Mouse (Mus musculus) retina, adult 2 months (tissue): Measurements from ENCODE around the gene Jun.

Source experiments
- DNase-seq: peaks from one replicate; pipeline ENCODE4 v3.0.0-alpha.2; 2012; ENCODE audit warnings: low read depth, low spot score

Jun gene

GRCm38 (mm10) chr4:95073214-95073750, 21.3 kb upstream of the Jun start:
- no peak for DNase-seq

DNA sequence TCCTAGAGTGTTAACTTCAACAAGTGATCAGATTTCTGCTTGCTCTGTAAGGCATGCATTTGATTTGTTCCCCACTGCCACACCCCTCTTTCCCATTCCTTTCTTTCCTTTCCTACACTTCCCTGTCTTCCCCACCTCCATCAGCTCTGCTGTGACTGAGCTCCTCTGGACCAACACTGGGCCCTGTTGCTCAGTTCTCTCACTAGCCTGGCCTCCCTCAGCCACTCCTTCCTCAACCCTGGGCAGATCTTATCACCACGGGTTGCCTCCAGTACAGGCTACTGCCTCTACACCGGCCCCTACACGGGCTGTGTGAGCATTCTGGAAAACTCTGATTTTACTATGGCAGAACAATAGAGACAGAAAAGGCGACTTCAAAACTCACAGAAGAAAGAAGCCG, 18.4 kb upstream of the Jun start:
- DNase-seq, result no peak

DNA sequence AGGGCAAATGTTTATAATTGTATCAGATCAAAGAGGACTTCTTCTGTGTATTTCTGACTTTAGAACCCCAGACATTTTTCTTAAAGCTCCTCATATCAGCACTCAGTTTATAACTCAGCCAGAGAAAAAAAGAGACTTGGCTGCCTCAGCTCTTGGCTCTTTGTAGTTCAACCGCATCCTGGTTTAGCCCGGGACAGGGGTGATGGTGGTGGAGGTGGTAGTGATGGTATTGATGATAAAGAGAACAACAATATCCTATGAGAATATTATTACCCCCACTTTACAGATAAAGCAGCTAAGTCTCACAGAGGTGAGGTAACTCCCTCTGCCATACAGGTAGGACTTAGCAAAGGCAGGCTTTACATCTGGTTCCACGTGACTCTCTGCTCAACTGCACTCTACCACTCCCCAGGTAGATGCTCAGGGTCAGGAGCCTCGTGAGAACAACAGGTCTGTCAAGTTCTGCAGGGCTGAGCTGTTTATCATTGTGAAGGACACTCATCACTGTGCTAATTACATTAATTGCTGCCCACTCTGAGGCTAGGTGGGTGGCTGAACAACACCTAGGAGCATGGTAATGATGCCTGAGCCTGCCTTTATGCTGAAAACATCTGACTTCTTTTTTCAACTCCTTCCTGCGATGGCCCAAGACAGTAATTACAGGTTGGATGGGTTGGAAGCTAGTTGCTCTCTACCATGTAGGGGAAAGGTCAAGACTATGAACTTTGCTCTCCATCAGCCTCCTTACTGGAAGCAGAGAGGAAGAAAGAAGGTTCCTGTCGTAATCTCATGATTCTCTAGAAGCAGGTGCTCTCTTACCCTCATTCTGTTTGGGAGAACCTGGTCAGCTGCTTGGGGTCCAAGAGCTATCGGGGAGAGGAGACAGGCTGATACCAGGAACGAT, 16.3 kb upstream of the Jun start:
- no peak for DNase-seq

DNA sequence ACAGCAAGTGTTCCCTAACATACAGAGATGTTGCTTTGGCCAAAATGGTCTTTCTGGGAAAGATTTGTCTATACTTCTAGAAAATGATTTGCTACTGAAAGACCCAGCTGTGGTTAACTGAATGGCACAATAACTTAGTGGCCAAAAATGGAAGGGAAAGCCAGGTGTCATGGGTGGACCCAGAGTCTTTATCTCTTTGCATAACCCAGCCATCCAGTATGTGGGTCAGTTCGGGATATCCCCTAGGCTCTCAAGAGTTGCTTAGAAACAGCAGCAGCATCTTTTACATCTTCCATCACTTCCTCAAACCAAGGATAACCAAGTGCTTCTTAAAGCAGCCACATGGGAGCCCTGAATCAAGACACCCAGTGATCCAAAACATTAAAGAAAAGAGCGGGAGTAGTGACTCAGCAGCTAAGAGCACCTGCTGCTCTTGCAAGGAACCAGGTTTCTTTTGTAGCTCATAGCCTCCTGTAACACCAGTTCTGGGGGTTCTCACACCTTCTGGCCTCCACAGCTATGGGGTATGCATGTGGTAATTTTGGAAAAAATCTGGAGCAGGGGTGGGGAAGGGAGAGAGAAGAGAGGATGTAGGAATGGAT, 11.7 kb upstream of the Jun start:
- DNase-seq, result no peak

DNA sequence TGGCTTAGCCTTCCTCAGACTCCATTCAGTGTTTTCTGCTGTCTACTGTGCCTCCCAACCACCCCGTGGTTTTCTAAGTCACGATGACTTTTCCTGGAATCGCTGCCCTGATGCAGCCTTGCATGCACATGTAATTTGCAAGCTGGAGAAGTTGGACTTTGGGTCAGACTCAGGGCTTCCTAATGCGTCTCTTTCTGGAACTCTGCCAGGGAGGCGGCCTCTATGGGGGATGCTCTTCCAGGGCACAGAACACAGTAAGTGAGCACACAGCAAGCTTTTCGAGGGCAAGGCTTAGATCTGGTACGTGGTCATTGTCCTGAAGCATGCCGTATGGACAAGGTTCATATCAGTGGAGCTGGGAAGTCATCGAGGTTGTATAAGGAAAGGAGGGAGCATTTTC, 10.9 kb upstream of the Jun start:
- DNase-seq, result no peak

- DNase-seq, result no peak
These were observed 5.2 kb upstream of the Jun start for GRCm38 (mm10) chr4:95057264-95057663.

DNA sequence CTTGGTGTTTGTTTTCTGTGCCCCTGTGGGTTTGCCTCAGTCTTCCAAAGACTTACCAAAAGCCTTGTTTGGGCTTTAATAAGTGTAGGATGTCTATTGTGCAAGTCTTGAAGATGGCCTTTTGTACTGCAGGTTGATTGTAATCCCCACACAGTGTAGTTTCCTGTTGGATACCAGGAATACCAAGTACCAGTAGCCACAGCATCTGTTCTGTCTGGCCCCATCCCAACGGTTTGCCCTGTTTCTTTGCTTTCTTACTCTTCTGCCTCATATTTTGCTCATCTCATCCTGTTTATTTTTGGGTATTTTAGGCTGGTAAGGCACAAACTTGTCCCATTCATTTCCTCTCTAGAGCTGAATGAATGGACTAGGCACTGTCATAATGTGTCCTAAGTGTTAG, 3.3 kb upstream of the Jun start:
- DNase-seq, result no peak

GRCm38 (mm10) chr4:95054336-95054735, 2.3 kb upstream of the Jun start:
- no peak for DNase-seq

DNA sequence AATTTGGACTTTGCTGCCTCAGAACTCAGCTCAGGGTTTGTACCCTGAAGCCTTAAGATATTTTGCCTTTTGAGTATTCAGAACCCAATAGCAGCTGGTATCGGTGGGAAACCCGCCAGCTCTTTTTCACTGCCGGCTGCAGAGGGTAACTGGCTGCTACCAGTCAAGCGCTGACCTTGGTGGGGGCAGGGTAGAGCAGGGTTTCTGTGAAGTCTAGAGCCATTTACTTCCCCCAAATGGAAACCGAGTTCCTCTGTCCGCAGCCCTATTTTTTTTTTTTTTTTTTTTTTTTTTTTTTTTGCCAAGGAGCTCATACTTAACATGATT, 1.7 kb upstream of the Jun start:
- DNase-seq, result no peak

GRCm38 (mm10) chr4:95053041-95053790, 1.2 kb upstream of the Jun start:
- peak; percentile 65 for DNase-seq

DNA sequence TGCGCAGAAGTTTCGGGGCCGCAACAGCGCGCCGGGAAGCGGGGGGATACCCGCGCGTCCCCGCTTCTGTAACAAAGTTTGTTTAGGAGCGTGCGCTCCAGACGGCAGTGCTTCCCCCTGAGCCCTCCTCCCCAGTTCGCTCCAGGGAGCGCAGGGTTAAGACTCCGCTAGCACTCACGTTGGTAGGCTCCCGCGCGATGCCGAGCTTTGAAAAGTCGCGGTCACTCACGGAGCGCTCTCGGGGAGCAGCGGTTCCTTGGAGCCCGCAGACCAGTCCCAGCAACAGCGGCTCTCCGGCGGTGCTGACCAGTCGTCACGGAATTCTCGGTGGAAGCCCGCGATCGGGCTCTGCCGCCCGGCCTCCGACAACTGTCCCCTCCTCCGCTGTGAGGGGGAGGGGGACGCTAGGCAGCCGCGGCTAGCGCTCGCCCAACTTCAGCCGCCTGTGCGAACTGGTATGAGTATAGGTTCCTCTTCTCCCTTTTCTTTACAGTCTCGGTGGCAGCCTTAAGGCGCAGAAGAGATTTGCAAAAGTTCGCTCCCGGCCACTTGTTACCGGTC, 631 bp downstream of the Jun start:
- DNase-seq, result peak; percentile 25

- peak; percentile 40 for DNase-seq
These were observed 1.3 kb downstream of the Jun start for GRCm38 (mm10) chr4:95050518-95051278.

GRCm38 (mm10) chr4:95049884-95050517, 2.0 kb downstream of the Jun start:
- DNase-seq, result peak; percentile 63

DNA sequence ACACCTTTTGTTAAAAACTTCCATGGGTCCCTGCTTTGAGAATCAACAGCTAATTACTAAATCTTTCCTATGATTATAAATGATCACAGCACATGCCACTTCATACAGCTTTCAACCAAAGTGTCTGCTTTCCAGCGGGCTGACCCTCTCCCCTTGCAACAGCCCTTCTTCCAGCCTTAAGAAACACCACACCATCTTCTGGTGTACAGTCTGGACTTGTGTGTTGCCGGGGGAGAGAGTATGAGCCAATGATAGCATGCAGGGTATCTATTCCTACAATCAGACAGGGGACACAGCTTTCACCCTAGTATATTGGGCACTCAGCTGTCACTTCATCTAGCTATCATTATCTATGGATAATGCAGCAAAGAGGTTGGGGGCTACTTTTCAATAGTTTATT, 2.9 kb downstream of the Jun start:
- no peak for DNase-seq

- DNase-seq, result no peak
These were observed 3.3 kb downstream of the Jun start for GRCm38 (mm10) chr4:95048731-95049100.

DNA sequence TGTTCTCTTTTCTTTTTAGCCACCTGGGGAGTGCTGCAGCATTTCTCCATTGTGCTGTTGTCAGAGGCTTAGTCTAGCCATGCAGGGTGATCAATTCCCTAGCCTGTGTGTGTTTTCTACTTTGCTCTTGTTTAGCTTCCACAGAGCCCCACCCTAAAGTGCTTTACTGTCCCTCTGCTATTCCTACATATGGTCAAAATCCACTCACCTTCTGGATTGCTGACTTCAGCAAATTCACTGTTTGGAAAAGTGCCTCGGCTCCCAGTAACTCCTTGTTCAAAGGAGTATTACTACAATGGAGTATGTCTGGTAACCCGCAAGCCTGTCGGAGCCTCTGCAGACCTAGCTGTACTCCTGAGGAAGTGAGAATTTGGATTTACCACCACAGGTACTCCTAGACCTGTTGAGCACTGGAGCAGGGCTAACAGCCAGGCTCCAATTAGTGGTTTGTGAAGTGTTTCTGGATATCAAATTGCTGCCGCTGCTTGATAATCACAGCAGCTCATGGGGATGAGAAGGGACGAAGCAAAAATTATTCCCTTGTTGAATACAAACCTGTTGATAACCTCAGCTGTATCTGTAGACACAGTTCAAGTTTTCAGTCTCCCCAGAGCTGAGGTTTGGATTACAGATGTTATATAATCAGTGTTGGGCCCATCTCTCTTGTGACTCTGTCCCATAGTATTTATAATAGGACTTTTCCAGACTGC, 3.8 kb downstream of the Jun start:
- no peak for DNase-seq

GRCm38 (mm10) chr4:95045133-95045532, 6.9 kb downstream of the Jun start:
- DNase-seq, result no peak

DNA sequence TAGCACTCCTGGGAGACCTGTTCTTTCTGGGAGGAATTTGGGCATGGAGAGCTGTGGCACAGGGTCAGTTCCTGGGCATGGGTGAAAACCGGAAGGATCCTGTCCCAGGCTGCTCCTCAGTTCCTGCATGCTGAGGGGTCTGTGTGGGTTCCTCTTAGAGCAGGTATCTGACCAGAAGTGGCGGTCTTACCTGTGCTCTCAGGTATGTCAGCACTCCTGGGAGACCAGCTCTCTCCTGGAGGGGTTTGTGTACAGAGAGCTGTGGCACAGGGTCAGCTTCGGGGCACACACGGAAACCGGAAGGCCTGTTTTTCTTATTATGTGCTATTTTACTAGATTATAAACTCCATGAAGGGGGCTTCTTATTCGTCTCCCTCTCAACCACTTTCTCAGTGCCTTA, 7.3 kb downstream of the Jun start:
- no peak for DNase-seq

DNA sequence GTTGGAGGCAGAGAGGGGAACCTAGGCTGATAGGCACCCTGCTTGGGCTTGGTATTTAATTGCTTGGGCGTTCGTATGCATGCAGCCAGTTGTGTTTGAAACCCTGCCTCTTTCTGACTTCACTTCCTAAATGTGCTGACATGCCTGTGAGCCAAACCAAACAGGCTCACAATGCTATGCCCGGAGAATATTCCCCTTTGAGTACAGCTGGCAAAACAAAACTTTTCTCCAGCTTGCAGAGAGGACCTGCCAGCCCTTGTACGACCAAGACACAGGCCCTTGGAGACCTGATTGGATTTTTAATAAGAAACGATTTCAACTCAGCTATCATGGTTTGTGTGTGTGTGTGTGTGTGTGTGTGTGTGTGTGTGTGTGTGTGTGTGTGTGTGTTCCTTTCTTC, 14.0 kb downstream of the Jun start:
- no peak for DNase-seq

DNA sequence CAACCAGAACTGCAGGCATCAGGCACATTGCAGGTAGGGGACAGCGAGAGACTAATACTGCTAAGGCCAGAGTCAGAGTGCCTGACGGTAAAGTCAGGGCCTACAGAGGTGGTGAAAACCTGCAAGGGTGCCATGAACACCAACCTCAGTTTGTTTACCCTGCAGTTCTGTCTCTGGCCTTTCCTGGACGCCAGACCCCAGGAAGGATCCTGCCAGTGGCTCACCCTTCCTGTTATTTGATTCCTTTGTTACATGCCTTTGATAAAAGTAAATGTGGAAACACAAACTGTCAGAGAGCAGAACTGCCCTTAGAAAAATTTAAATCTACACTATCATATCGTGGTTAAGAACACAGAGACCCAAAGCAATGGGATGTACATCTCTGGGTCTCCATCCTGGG, 20.9 kb downstream of the Jun start:
- no peak for DNase-seq
